ENCODE assay signal across 8 mouse cellular contexts in genomic region chr14:61682721-61683355, GRCm38 (mm10).
DNase-seq lines count a peak whose midpoint lies in the region; ATAC-seq and TF ChIP-seq lines count a peak whose summit lies in the region.

No protein-coding gene starts in this region.

- no peaks in the 10 kb centered on the region for H3K36me3 ChIP-seq in embryonic facial prominence, embryonic 11.5 days (replicated peaks; ENCODE audit: control insufficient read depth, insufficient read depth, low read depth, low read length)
- no peaks in the 10 kb centered on the region for H3K36me3 ChIP-seq in heart, embryonic 10.5 days
- H3K36me3 ChIP-seq in kidney, embryonic 16.5 days (ENCODE audit: insufficient read depth, low read length), result no peaks in the 10 kb centered on the region
- H3K36me3 ChIP-seq in liver, adult 2 months (ENCODE audit: control insufficient read depth, insufficient read depth, low read length), result no peaks in the 10 kb centered on the region
- no peaks in the 10 kb centered on the region for H3K36me3 ChIP-seq in midbrain, postnatal 0 days (ENCODE audit: insufficient read depth, low read length)
- H3K36me3 ChIP-seq in stomach, embryonic 16.5 days (ENCODE audit: control insufficient read depth, insufficient read depth, low read length), result no peaks in the 10 kb centered on the region

- TF ChIP-seq CTCF in liver, adult 2 months (IDR thresholded peaks at IDR 0.05; ENCODE audit: low read depth, low read length), result no peak
- peak; percentile 18 for TF ChIP-seq CTCF in midbrain, postnatal 0 days (IDR thresholded peaks at IDR 0.05)

- peak; percentile 91 for DNase-seq in A20 (ENCODE audit: low read depth, low spot score)
- peak; percentile 76 for DNase-seq in adrenal gland, postnatal 10 days
- peak; percentile 76 for DNase-seq in embryonic facial prominence, embryonic 11.5 days (ENCODE audit: low spot score)
- DNase-seq in heart, embryonic 10.5 days (ENCODE audit: low spot score), result peak; percentile 93
- peak; percentile 63 for DNase-seq in liver, adult 2 months (ENCODE audit: extremely low read depth, low read depth, low spot score)
- DNase-seq in midbrain, postnatal 0 days (ENCODE audit: low spot score), result peak; percentile 57

- H3K9me3 ChIP-seq in embryonic facial prominence, embryonic 11.5 days (replicated peaks; ENCODE audit: control insufficient read depth, low read length), result no peaks in the 10 kb centered on the region
- H3K9me3 ChIP-seq in heart, embryonic 10.5 days, result no peaks in the 10 kb centered on the region
- no peaks in the 10 kb centered on the region for H3K9me3 ChIP-seq in kidney, embryonic 16.5 days (ENCODE audit: low read length)
- H3K9me3 ChIP-seq in midbrain, postnatal 0 days (ENCODE audit: low read length), result no peaks in the 10 kb centered on the region
- H3K9me3 ChIP-seq in stomach, embryonic 16.5 days (replicated peaks; ENCODE audit: control insufficient read depth, low read length), result no peaks in the 10 kb centered on the region

- H3K27me3 ChIP-seq in embryonic facial prominence, embryonic 11.5 days (ENCODE audit: control insufficient read depth, insufficient read depth, low read length), result peaks cover 12% of the 10 kb centered on the region
- H3K27me3 ChIP-seq in heart, embryonic 10.5 days (ENCODE audit: insufficient read depth, poor library complexity, severe bottlenecking), result peaks cover 39% of the 10 kb centered on the region
- H3K27me3 ChIP-seq in kidney, embryonic 16.5 days (ENCODE audit: insufficient read depth, low read length), result peaks cover 17% of the 10 kb centered on the region
- H3K27me3 ChIP-seq in liver, adult 2 months (ENCODE audit: control insufficient read depth, insufficient read depth, low read length), result no peaks in the 10 kb centered on the region
- H3K27me3 ChIP-seq in midbrain, postnatal 0 days (ENCODE audit: insufficient read depth, low read length), result peaks cover 21% of the 10 kb centered on the region; the same call in 1 of the 2 replicates
- H3K27me3 ChIP-seq in stomach, embryonic 16.5 days (ENCODE audit: control insufficient read depth, insufficient read depth, low read length), result peaks cover 9% of the 10 kb centered on the region; the same call in 1 of the 2 replicates

- H3K4me3 ChIP-seq in embryonic facial prominence, embryonic 11.5 days (ENCODE audit: low read depth, low read length), result peak overlapping the region; percentile 66
- peak overlapping the region; percentile 90 for H3K4me3 ChIP-seq in heart, embryonic 10.5 days
- H3K4me3 ChIP-seq in kidney, embryonic 16.5 days (ENCODE audit: low read length), result peak overlapping the region; percentile 87
- H3K4me3 ChIP-seq in liver, adult 2 months (ENCODE audit: insufficient read depth, low read depth, low read length), result peak overlapping the region; percentile 96
- H3K4me3 ChIP-seq in midbrain, postnatal 0 days (ENCODE audit: low read depth, low read length), result peak overlapping the region; percentile 83
- peak overlapping the region; percentile 75 for H3K4me3 ChIP-seq in stomach, embryonic 16.5 days (replicated peaks; ENCODE audit: low read length)

- TF ChIP-seq POLR2A in liver, adult 2 months (IDR thresholded peaks at IDR 0.05; ENCODE audit: extremely low read depth, insufficient read depth, low read length), result no peak

- H3K79me2 ChIP-seq in liver, adult 2 months (ENCODE audit: control insufficient read depth, insufficient read depth, low read length), result no peaks in the 10 kb centered on the region; the same call in 1 of the 2 replicates

- peaks cover 5% of the 10 kb centered on the region; the same call in 1 of the 2 replicates for H3K4me1 ChIP-seq in embryonic facial prominence, embryonic 11.5 days (ENCODE audit: control insufficient read depth, insufficient read depth, low read length)
- peaks cover 52% of the 10 kb centered on the region for H3K4me1 ChIP-seq in heart, embryonic 10.5 days
- H3K4me1 ChIP-seq in kidney, embryonic 16.5 days (ENCODE audit: insufficient read depth, low read length), result peaks cover 26% of the 10 kb centered on the region
- peaks cover 8% of the 10 kb centered on the region; the same call in 1 of the 2 replicates for H3K4me1 ChIP-seq in liver, adult 2 months (ENCODE audit: control insufficient read depth, insufficient read depth, low read length)
- no peaks in the 10 kb centered on the region for H3K4me1 ChIP-seq in midbrain, postnatal 0 days (ENCODE audit: insufficient read depth, low read length)
- H3K4me1 ChIP-seq in stomach, embryonic 16.5 days (ENCODE audit: control insufficient read depth, insufficient read depth, low read length), result peaks cover 15% of the 10 kb centered on the region; the same call in 1 of the 2 replicates

- H3K4me2 ChIP-seq in embryonic facial prominence, embryonic 11.5 days (ENCODE audit: low read depth, low read length), result peak overlapping the region; percentile 96
- peak overlapping the region; percentile 97 for H3K4me2 ChIP-seq in kidney, embryonic 16.5 days (replicated peaks; ENCODE audit: low read depth, low read length)
- peak overlapping the region; percentile 98 for H3K4me2 ChIP-seq in midbrain, postnatal 0 days (ENCODE audit: low read depth, low read length, poor library complexity, severe bottlenecking)
- peak overlapping the region; percentile 92 for H3K4me2 ChIP-seq in stomach, embryonic 16.5 days (ENCODE audit: low read depth, low read length)

- WGBS in embryonic facial prominence, embryonic 11.5 days, result under 1% methylated on average over 53 of the region's 54 CpGs
- whole genome bisulfite sequencing in heart, embryonic 10.5 days, result under 1% methylated on average over 54 of the region's 54 CpGs
- 1% methylated on average over 54 of the region's 54 CpGs for WGBS in kidney, embryonic 16.5 days
- WGBS in liver, adult 2 months, result under 1% methylated on average over 54 of the region's 54 CpGs
- under 1% methylated on average over 51 of the region's 54 CpGs for WGBS in midbrain, postnatal 0 days
- WGBS in stomach, embryonic 16.5 days, result under 1% methylated on average over 54 of the region's 54 CpGs

- peak overlapping the region; percentile 80 for H3K27ac ChIP-seq in embryonic facial prominence, embryonic 11.5 days (replicated peaks; ENCODE audit: low read depth, low read length)
- peak overlapping the region; percentile 97 for H3K27ac ChIP-seq in heart, embryonic 10.5 days
- H3K27ac ChIP-seq in kidney, embryonic 16.5 days (ENCODE audit: low read length), result peak overlapping the region; percentile 97
- peak overlapping the region; percentile 94 for H3K27ac ChIP-seq in liver, adult 2 months (replicated peaks; ENCODE audit: insufficient read depth, low read depth, low read length)
- H3K27ac ChIP-seq in midbrain, postnatal 0 days (ENCODE audit: low read depth, low read length), result peak overlapping the region; percentile 79
- H3K27ac ChIP-seq in stomach, embryonic 16.5 days (ENCODE audit: low read length), result peak overlapping the region; percentile 95

- peak; percentile 66 for ATAC-seq in embryonic facial prominence, embryonic 11.5 days (replicated peaks; ENCODE audit: insufficient number of reproducible peaks, low FRiP score, low TSS enrichment, low read depth)
- ATAC-seq in kidney, embryonic 16.5 days (ENCODE audit: low FRiP score, low TSS enrichment), result peak; percentile 49; the same call in 1 of the 2 replicates
- peak; percentile 45 for ATAC-seq in midbrain, postnatal 0 days (ENCODE audit: low FRiP score)
- ATAC-seq in stomach, embryonic 16.5 days (ENCODE audit: insufficient read depth, low FRiP score), result peak; percentile 59; the same call in 1 of the 2 replicates

- H3K9ac ChIP-seq in embryonic facial prominence, embryonic 11.5 days (replicated peaks; ENCODE audit: low read length), result peak overlapping the region; percentile 82
- peak overlapping the region; percentile 90 for H3K9ac ChIP-seq in kidney, embryonic 16.5 days (replicated peaks; ENCODE audit: low read length)
- peak overlapping the region; percentile 96 for H3K9ac ChIP-seq in liver, adult 2 months (ENCODE audit: low read depth, low read length)
- peak overlapping the region; percentile 70 for H3K9ac ChIP-seq in midbrain, postnatal 0 days (replicated peaks; ENCODE audit: low read length, poor library complexity, severe bottlenecking)
- peak overlapping the region; percentile 86 for H3K9ac ChIP-seq in stomach, embryonic 16.5 days (ENCODE audit: low read length)

Comparison
In these comparisons a context has a peak if more than half of its experiments do, and no peak if none do; other contexts are left out.
1. Peak in every context shown above with its lines: DNase-seq, ATAC-seq, H3K4me3 ChIP-seq and H3K27ac ChIP-seq.